Mouse (Mus musculus) cortical plate, adult 2 months (tissue): ENCODE results near the gene Tmem104.

Source experiments
- CTCF ChIP-seq: fragments of 200-500 bp; IDR thresholded peaks from 2 replicates; pipeline ENCODE4 v1.5.1; 2011; ENCODE audit warnings: mild to moderate bottlenecking, control low read depth, low read length; ENCODE audit not compliant: insufficient read depth; ENCODE audit errors: extremely low read depth
- POLR2A ChIP-seq: fragments of 200-500 bp; IDR thresholded peaks from 2 replicates; pipeline ENCODE4 v1.6.1; 2011; ENCODE audit warnings: mild to moderate bottlenecking, low read length, control low read depth; ENCODE audit not compliant: insufficient read depth; ENCODE audit errors: extremely low read depth

DNA sequence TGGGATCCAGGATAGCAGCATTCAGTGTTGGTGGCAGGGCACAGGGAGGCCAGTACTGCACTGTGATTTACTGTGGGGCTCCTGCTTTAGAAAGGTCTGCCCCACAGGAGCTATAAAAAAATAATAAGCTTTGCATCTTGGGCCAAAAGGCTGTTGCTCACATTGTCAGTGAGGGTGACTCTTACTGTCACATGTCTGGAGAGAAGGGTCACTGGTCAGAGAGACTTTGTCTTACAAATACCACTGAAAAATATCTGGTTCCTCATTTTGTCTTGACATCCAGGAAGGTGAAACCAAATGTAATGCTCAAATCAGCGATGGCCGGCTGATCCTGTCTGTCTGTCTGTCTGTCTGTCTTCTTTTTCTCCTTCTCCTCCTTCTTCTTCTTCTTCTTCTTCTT is 45.3 kb upstream of the Tmem104 start:
- TF ChIP-seq CTCF (no peak), POLR2A (no peak)
